Mouse (Mus musculus) brown adipose tissue, adult 24 weeks (tissue): ENCODE measurements around the gene Szt2. TPM values are rescaled to one million over a fixed set of nuclear protein-coding genes. Genes with fewer than 3 reads are reported as not detected.

Experiments
- H3K27ac ChIP-seq: fragments of 200-500 bp; replicated peaks from 2 replicates; pipeline ENCODE4 v1.5.1; 2012; ENCODE audit warnings: low read depth, mild to moderate bottlenecking, low read length
- H3K4me1 ChIP-seq: fragments of 200-500 bp; 2 replicates; pipeline ENCODE4 v1.6.1; 2012; ENCODE audit warnings: low read length, mixed read lengths; ENCODE audit not compliant: control insufficient read depth, insufficient read depth, insufficient read length
- H3K4me3 ChIP-seq: fragments of 200-500 bp; 2 replicates; pipeline ENCODE4 v1.5.1; 2012; ENCODE audit warnings: low read depth, mild to moderate bottlenecking, low read length, moderate library complexity; ENCODE audit not compliant: insufficient read depth
- polyA plus RNA-seq: library from polyadenylated mRNA; stranded (reverse); fragments of >200 nt; gene quantifications from 2 replicates; pipeline ENCODE4 v1.2.4, GENCODE M21; 2012; ENCODE audit not compliant: missing spikeins, insufficient read depth, insufficient read length

Szt2 gene
- 4.0 and 6.1 TPM in 2 replicates for polyA plus RNA-seq

GRCm38 (mm10) chr4:118409142-118409900 lies at the start of gene Szt2, which contains the start of gene Med8:
TSS of gene Szt2 (minus strand) at chr4:118409273.
TSS of gene Med8 (plus strand) at chr4:118409337.
- Histone ChIP-seq H3K27ac (peak within 1 kb of the TSS; percentile 74), H3K4me3 (peak within 1 kb of the TSS; percentile 95), H3K4me1 (peaks cover 9% of the 10 kb centered on the region; the same call in 1 of the 2 replicates)

DNA sequence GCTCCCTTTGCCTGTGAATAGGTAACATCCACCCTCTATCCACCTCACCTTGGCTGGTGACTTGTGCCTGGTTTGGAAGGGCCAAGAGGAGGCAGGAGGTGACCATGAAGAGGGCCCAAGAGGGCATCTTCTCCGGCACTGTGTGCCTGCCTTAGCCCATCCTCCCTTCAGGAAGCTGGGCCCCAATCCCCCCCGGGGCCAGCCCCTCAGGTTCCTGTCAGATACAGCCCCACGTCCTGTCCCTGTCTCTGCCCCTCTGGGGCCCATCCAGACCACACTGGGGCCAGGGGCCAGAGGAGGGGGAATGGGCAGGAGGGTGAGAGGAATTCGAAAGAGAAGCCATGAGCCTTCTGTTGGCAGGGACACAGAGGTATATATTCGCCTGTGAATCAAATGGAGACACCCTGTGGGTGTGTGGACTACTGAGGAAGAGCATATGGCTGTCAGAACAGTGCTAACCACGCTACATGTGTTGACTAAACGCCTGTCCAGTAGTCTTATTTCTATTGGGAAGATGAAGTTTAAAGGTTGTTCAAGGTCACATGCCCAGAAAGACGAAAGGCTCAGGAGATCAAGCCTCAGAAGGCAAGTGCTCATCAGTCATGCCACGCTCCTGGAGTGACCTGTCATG lies 48.4 kb upstream of the Szt2 start, which contains the start of gene Mpl:
TSS of gene Mpl (minus strand) at position 169 of the 631 bp plus-strand sequence.
- no peak within 1 kb of the TSS for H3K27ac ChIP-seq
- H3K4me3 ChIP-seq = no peak within 1 kb of the TSS
- H3K4me1 ChIP-seq = no peaks in the 10 kb centered on the region

GRCm38 (mm10) chr4:118446415-118447153 lies 37.5 kb upstream of the Szt2 start:
- Histone ChIP-seq H3K4me1 (peaks cover 5% of the 10 kb centered on the region; the same call in 1 of the 2 replicates), H3K27ac (no peak overlapping the region), H3K4me3 (peak overlapping the region; percentile 42)

DNA sequence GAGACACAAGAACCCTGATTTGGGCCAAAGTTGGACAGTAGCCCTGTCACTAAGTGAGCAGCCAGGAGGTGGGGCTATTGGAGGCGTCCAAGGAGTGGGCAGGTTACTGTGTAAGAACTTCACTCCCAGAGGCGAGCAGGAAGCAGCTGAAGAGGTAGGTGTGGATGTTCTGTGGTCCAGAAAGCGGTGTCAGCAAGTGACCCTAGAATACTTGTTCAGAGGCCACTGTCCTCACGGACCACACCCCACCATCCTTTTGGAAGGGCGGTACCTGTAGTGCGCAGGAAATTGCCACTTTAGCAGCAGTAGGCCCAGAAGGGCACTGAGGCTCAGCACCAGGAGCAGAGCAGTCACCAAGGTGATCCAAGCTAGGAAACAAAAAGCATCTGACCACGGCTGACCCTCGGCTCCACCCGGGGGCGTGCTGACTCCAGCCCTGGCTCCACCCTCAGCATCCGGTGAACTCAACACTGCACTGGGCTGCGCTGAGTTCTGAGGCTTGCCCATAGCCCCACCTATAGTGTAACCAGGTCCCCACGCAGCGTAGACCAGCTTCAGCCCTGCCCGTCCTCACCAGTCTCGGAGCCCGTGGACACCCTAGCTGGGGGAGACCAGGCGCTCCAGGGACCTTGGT lies 36.8 kb upstream of the Szt2 start:
- Histone ChIP-seq H3K4me1 (peaks cover 5% of the 10 kb centered on the region; the same call in 1 of the 2 replicates), H3K4me3 (peak overlapping the region; percentile 42), H3K27ac (no peak overlapping the region)

GRCm38 (mm10) chr4:118445088-118445487 lies 36.0 kb upstream of the Szt2 start:
- H3K4me1 ChIP-seq = peaks cover 5% of the 10 kb centered on the region; the same call in 1 of the 2 replicates
- no peak overlapping the region for H3K27ac ChIP-seq
- H3K4me3 ChIP-seq = no peak overlapping the region

GRCm38 (mm10) chr4:118437829-118438253 lies 28.8 kb upstream of the Szt2 start:
- H3K27ac ChIP-seq = peak overlapping the region; percentile 36
- 0 out of 2 replicates have a peak, but pooled peaks cover 6% of the 10 kb centered on the region for H3K4me1 ChIP-seq
- H3K4me3 ChIP-seq = peak overlapping the region; percentile 54

DNA sequence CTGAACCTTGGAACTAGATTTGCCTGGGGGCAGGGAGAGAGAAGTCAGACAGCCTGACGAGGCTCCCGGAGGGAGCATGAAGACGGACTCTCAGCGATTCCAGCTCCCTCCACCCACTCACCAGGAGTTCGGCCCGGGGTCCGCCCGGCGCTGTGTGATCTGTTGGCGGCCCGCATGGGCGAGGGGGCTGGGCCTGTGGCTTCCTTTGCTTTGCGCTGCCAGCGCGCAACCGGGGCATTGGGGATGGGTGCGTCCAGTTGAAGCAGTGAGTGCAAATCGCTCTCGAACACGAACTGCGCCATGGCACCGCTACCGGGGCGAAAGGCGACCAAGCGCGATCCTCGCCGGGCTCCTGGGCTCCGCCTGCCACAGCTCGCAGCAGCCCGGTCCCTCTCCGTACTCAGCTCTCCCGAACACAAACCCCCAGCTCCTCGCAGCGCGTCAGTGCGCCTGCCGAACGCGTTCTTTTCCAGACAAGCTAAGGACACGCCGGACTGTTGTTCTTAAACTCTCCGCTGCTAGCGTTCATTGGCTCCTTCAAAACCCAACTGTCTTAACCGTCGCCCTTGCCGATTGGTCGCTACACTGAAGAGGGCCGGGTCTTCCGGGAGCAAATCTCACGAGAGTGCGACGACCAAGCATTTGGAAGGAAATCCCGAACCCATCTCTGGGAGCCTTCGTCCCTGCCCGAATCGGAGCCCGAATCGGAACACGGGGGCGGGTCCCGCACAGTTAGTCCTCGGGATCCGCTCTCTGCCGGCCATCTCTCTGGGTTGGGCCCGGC lies 27.9 kb upstream of the Szt2 start, which contains the start of gene Cdc20:
TSS of gene Cdc20 (minus strand) at position 533 of the 784 bp plus-strand sequence.
- H3K4me3 ChIP-seq = peak within 1 kb of the TSS; percentile 54
- H3K4me1 ChIP-seq = 0 out of 2 replicates have a peak, but pooled peaks cover 6% of the 10 kb centered on the region
- H3K27ac ChIP-seq = peak within 1 kb of the TSS; percentile 36

- Histone ChIP-seq H3K4me3 (no peak overlapping the region), H3K27ac (no peak overlapping the region), H3K4me1 (peaks cover 10% of the 10 kb centered on the region; the same call in 1 of the 2 replicates)
These were observed 23.3 kb upstream of the Szt2 start for GRCm38 (mm10) chr4:118432332-118432731.

DNA sequence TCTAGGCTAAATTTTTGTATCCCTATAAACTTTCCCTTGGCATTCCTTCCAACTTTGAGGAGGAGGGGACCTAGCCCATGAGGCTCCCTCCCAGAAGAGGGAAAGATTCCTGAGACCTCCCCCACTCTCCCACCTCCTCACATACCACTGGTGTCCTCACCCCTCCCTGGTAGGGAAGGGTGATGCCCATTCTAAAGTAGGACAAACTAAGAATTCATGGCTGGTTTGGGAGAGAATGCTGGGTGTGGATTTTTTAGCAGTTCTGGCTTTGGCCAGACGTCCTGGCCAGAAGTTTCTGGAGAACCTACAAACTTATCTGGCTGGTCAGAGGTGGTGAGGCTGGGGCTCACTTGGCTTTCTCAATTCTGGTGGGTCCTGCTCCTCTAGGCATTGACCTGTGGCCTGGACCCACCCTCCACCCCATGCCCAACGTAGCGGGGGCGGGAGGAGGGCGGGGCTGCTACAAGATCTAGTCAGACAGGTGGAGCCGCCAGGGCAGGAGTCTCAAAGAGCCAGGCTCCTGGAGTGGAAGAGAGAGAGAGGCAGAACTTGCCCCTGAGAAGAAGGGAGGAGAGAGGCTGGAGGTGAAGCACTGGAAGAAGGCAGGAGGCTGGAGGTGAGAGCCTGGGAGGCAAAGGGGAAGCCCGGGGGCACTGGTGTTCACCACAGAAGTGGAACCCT lies 20.3 kb upstream of the Szt2 start:
- peak overlapping the region; percentile 89 for H3K4me3 ChIP-seq
- no peak overlapping the region for H3K27ac ChIP-seq
- peaks cover 7% of the 10 kb centered on the region; the same call in 1 of the 2 replicates for H3K4me1 ChIP-seq

GRCm38 (mm10) chr4:118428531-118429214 lies 19.6 kb upstream of the Szt2 start:
- peak overlapping the region; percentile 96 for H3K27ac ChIP-seq
- H3K4me1 ChIP-seq = peaks cover 7% of the 10 kb centered on the region; the same call in 1 of the 2 replicates
- H3K4me3 ChIP-seq = peak overlapping the region; percentile 89

DNA sequence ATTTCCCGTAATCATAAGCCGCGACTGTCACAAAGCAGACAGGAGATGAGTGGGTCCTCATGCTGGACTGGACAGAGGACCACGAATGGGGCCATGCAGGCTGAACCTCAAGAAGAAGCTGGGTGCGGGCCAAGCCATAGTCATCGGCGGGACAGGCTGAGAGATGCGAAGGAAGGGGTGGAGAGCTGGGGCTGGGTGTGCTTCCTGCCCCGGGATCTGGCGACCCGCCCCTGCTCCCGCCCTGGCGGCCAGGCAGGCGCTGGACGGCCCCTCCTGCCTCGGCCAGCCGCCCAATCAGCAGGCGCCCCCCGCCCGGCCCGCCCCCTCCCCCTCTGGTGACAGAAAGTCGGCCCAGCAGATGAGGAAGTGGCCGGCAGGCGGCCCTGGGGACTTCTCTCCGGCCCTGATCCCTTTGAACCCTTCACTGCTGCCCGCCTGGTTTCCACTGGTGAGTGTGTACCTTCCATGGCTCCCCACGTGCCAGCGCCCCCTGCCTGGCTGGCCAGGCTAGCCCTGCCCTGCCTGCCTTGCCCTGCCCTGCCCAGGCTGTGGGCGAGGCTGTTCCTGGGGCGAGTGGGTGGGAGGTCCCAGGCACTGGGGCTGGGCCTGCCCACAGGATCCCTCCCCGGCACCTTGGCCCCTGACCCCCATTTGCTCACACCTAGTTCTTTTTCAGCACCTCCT lies 18.8 kb upstream of the Szt2 start, which contains the start of gene Elovl1:
TSS of gene Elovl1 (plus strand) at position 326 of the 684 bp plus-strand sequence.
- H3K27ac ChIP-seq = peak within 1 kb of the TSS; percentile 96
- H3K4me1 ChIP-seq = peaks cover 7% of the 10 kb centered on the region; the same call in 1 of the 2 replicates
- peak within 1 kb of the TSS; percentile 89 for H3K4me3 ChIP-seq

GRCm38 (mm10) chr4:118427415-118427767 lies 18.3 kb upstream of the Szt2 start:
- peak overlapping the region; percentile 64 for H3K4me3 ChIP-seq
- peak overlapping the region; percentile 93 for H3K27ac ChIP-seq
- peaks cover 7% of the 10 kb centered on the region; the same call in 1 of the 2 replicates for H3K4me1 ChIP-seq
